Comparison of ENCODE assay signal across 16 mouse cellular contexts in the genomic region with DNA sequence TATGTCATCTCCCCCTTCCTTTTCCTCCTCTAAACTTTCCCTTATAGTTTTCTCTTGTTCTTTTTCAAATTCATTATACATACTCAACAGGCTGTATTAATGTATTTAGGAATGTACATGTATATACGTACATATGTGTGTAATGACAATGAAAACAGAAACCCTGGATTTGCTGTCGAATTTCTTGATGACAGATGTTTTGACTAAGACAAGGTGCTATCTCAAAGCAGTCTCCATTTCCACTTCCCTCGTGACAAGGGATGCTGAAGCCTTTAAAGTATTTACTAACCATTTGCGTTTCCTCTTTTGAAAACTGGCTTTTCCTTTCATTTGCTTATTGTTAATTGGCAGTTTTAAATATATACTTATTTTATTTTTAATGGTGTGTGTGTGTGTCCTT.
"Had no signal": no experiment of that assay in that cellular context is flagged by ENCODE, and none has a peak within 500 bp of the region (broad histone marks: within the 10 kb centered on the region; RNA-seq: fewer than 3 reads in every experiment).

No protein-coding gene starts in this region.

- H3K4me3 ChIP-seq: neural tube, embryonic 13.5 days; neural tube, embryonic 15.5 days; stomach, embryonic 15.5 days had no signal

- H3K9me3 ChIP-seq: neural tube, embryonic 13.5 days; neural tube, embryonic 15.5 days; stomach, embryonic 15.5 days had no signal

- H3K36me3 ChIP-seq: neural tube, embryonic 13.5 days; neural tube, embryonic 15.5 days; stomach, embryonic 15.5 days had no signal

- H3K27ac ChIP-seq: neural tube, embryonic 13.5 days; neural tube, embryonic 15.5 days; stomach, embryonic 15.5 days; stomach, postnatal 0 days had no signal

- H3K27me3 ChIP-seq: neural tube, embryonic 13.5 days; neural tube, embryonic 15.5 days; stomach, embryonic 15.5 days had no signal

- H3K4me1 ChIP-seq: neural tube, embryonic 15.5 days; stomach, embryonic 15.5 days had no signal

- DNase-seq: retina, postnatal 1 day; right cerebral cortex, adult 18-20 months; right cerebral cortex, postnatal 14 days; right cerebral cortex, postnatal 25 days; right cerebral cortex, postnatal 4 days; spleen, adult 18-20 months; thymus, adult 18-20 months; thymus, adult 2 months; thymus, postnatal 14 days; thymus, postnatal 25 days; thymus, postnatal 36 days; thymus, postnatal 4 days had no signal

- H3K4me2 ChIP-seq: neural tube, embryonic 13.5 days; neural tube, embryonic 15.5 days; stomach, embryonic 15.5 days had no signal

- H3K9ac ChIP-seq: neural tube, embryonic 13.5 days; neural tube, embryonic 15.5 days; stomach, embryonic 15.5 days had no signal
